Mouse (Mus musculus): ENCODE measurements at regions not wholly inside any gene's neighbourhood (a gene's known extent, or its start where the extent isn't known, plus 50 kb on each side); places are given as distances from the start of the nearest gene placed in this dataset.

DNA sequence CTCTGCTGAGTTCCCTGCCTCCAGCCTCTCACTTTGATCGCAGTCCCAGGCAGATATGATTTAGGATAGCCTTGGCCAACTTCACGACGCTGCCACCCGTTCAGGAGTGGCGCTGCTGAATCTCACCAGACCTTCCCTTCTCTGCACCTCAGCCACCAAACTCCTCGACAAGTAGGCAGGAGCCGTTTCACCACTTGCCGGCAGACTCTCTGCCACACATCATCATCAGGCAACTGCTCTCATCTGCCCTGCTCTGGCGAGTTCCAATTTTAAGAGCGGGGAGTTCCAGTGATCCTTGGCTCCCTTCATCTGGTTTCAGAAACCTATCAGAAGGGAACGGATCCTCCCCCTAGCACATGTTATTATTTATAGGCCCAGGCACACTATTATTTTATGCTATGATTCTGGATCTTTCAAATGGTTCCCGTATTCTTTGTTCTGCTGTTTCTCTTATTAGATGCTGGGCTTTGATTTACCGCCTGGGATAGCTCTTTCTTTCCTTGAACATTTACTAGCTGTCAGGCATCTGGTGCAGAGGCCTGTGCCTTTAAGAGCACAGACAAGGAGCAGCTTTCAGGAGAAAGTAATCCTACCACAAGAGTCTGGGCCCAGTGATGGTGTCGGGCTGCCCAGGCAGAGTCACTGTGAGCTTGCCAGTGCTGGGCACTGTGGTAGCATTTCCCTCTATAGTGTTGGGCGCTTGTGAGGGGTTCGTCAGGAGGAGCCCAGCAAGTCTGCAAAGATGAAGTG lies 722.3 kb downstream of the Vrk1 start:
- TF ChIP-seq ZC3H11A (IDR thresholded peaks at IDR 0.05; ENCODE audit: borderline replicate concordance, low read depth, low read length), result no peak
- H3K9ac ChIP-seq (ENCODE audit: insufficient read depth, low read depth, low read length, poor library complexity, severe bottlenecking), result no peak overlapping the region

DNA sequence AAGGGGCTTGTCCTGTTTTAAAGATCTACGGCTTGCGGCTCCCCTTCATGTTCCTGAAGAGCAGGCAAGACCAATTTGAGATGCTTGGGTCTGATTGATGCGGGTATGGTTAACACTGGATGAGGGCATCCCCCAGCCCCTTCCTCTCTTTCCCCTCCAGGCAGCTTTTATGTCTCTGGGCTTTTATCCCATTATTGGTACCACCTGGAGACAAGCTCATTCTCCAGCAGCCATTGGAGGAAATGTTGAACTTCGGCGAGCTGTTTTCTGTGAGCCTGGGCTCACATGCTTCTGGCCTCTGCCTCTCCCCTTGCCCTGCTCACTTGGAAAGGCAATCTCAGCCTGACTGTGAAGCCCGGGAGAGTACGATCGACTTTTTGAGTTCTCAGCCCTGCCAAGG lies 738.7 kb downstream of the Vrk1 start:
- Histone ChIP-seq H3K9me3 (ENCODE audit: control insufficient read depth, insufficient read depth, low read depth, low read length) (no peaks in the 10 kb centered on the region), H3K27ac (ENCODE audit: insufficient read depth, low read depth, low read length, poor library complexity, severe bottlenecking) (no peak overlapping the region), H3K9ac (ENCODE audit: insufficient read depth, low read depth, low read length, poor library complexity, severe bottlenecking) (no peak overlapping the region), H3K4me3 (ENCODE audit: insufficient read depth in 1 of 2, low read depth in 1 of 2, low read length in 2 of 2, poor library complexity in 1 of 2, severe bottlenecking in 1 of 2) (no peak overlapping the region), H3K36me3 (ENCODE audit: control insufficient read depth, insufficient read depth, low read length, poor library complexity, severe bottlenecking) (no peaks in the 10 kb centered on the region), H3K4me1 (ENCODE audit: control insufficient read depth in 2 of 2, insufficient read depth in 2 of 2, low read length in 2 of 2, poor library complexity in 1 of 2) (no peaks in the 10 kb centered on the region)
- in situ Hi-C loops (cut with MboI; ENCODE audit: low sequenced_read_pairs in 2 of 2, unreplicated experiment in 2 of 2), result no loop called here
- TF ChIP-seq ZC3H11A (IDR thresholded peaks at IDR 0.05; ENCODE audit: borderline replicate concordance, low read depth, low read length) (no peak), MAFK (IDR thresholded peaks at IDR 0.05; ENCODE audit: insufficient read depth, low read depth, low read length) (no peak), HCFC1 (IDR thresholded peaks at IDR 0.05; ENCODE audit: borderline replicate concordance, insufficient read depth, low read length) (no peak), ZNF384 (IDR thresholded peaks at IDR 0.05; ENCODE audit: low read depth, low read length) (no peak), CHD2 (IDR thresholded peaks at IDR 0.05; ENCODE audit: low read depth, low read length) (no peak)
- DNase-seq (ENCODE audit: low read depth, low spot score), result no peak

More for the DNA sequence above, 722.3 kb downstream of the Vrk1 start:
- no peak overlapping the region for H3K4me3 ChIP-seq (ENCODE audit: insufficient read depth in 1 of 2, low read depth in 1 of 2, low read length in 2 of 2, poor library complexity in 1 of 2, severe bottlenecking in 1 of 2)
- no peaks in the 10 kb centered on the region for H3K4me1 ChIP-seq (ENCODE audit: control insufficient read depth in 2 of 2, insufficient read depth in 2 of 2, low read length in 2 of 2, poor library complexity in 1 of 2)
- DNase-seq (ENCODE audit: low read depth, low spot score), result no peak
- no peak overlapping the region for H3K27ac ChIP-seq (ENCODE audit: insufficient read depth, low read depth, low read length, poor library complexity, severe bottlenecking)
- in situ Hi-C loops (cut with MboI; ENCODE audit: low sequenced_read_pairs in 2 of 2, unreplicated experiment in 2 of 2), result no loop called here
- no peaks in the 10 kb centered on the region for H3K9me3 ChIP-seq (ENCODE audit: control insufficient read depth, insufficient read depth, low read depth, low read length)
- no peaks in the 10 kb centered on the region for H3K36me3 ChIP-seq (ENCODE audit: control insufficient read depth, insufficient read depth, low read length, poor library complexity, severe bottlenecking)

- Histone ChIP-seq H3K4me1 (ENCODE audit: control insufficient read depth in 2 of 2, insufficient read depth in 2 of 2, low read length in 2 of 2, poor library complexity in 1 of 2) (no peaks in the 10 kb centered on the region), H3K4me3 (ENCODE audit: insufficient read depth in 1 of 2, low read depth in 1 of 2, low read length in 2 of 2, poor library complexity in 1 of 2, severe bottlenecking in 1 of 2) (no peak overlapping the region), H3K27ac (ENCODE audit: insufficient read depth, low read depth, low read length, poor library complexity, severe bottlenecking) (no peak overlapping the region), H3K36me3 (ENCODE audit: control insufficient read depth, insufficient read depth, low read length, poor library complexity, severe bottlenecking) (no peaks in the 10 kb centered on the region), H3K9ac (ENCODE audit: insufficient read depth, low read depth, low read length, poor library complexity, severe bottlenecking) (no peak overlapping the region), H3K9me3 (ENCODE audit: control insufficient read depth, insufficient read depth, low read depth, low read length) (no peaks in the 10 kb centered on the region)
- in situ Hi-C loops (cut with MboI; ENCODE audit: low sequenced_read_pairs in 2 of 2, unreplicated experiment in 2 of 2), result no loop called here
- DNase-seq (ENCODE audit: low read depth, low spot score), result no peak
- peak; percentile 92 for TF ChIP-seq MAFK (IDR thresholded peaks at IDR 0.05; ENCODE audit: insufficient read depth, low read depth, low read length)
- no peak for TF ChIP-seq HCFC1 (IDR thresholded peaks at IDR 0.05; ENCODE audit: borderline replicate concordance, insufficient read depth, low read length)
Observed at GRCm38 (mm10) chr12:106763552-106763951, 724.9 kb upstream of the 3110018I06Rik start.

DNA sequence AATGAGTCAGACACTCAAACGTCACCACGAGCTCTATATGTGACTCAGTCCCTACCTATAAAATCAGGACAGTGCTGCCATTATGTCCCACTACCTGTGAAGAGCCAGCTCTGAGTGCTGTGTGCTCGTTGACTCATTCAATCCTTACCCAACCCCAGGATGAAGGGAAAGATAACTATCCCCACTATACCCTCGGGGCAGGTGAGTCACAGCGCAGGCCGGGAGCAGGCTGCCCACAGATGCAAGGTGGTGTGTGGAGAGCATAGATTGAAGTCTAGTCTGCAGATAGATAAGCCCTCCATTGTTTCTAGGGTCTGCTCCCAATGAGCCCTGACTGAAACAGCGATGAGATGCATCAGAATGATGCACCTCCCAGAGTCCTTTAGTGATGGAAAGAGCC lies 723.9 kb upstream of the 3110018I06Rik start:
- Histone ChIP-seq H3K27ac (ENCODE audit: insufficient read depth, low read depth, low read length, poor library complexity, severe bottlenecking) (no peak overlapping the region), H3K9me3 (ENCODE audit: control insufficient read depth, insufficient read depth, low read depth, low read length) (no peaks in the 10 kb centered on the region), H3K9ac (ENCODE audit: insufficient read depth, low read depth, low read length, poor library complexity, severe bottlenecking) (no peak overlapping the region), H3K4me1 (ENCODE audit: control insufficient read depth in 2 of 2, insufficient read depth in 2 of 2, low read length in 2 of 2, poor library complexity in 1 of 2) (no peaks in the 10 kb centered on the region), H3K4me3 (ENCODE audit: insufficient read depth in 1 of 2, low read depth in 1 of 2, low read length in 2 of 2, poor library complexity in 1 of 2, severe bottlenecking in 1 of 2) (no peak overlapping the region), H3K36me3 (ENCODE audit: control insufficient read depth, insufficient read depth, low read length, poor library complexity, severe bottlenecking) (no peaks in the 10 kb centered on the region)
- in situ Hi-C loops (cut with MboI; ENCODE audit: low sequenced_read_pairs in 2 of 2, unreplicated experiment in 2 of 2), result no loop called here
- TF ChIP-seq MAFK (IDR thresholded peaks at IDR 0.05; ENCODE audit: insufficient read depth, low read depth, low read length) (no peak), ZNF384 (IDR thresholded peaks at IDR 0.05; ENCODE audit: low read depth, low read length) (no peak), ZC3H11A (IDR thresholded peaks at IDR 0.05; ENCODE audit: borderline replicate concordance, low read depth, low read length) (no peak)
- DNase-seq (ENCODE audit: low read depth, low spot score), result no peak

- in situ Hi-C loops (cut with MboI; ENCODE audit: low sequenced_read_pairs in 2 of 2, unreplicated experiment in 2 of 2), result no loop called here
- Histone ChIP-seq H3K36me3 (ENCODE audit: control insufficient read depth, insufficient read depth, low read length, poor library complexity, severe bottlenecking) (no peaks in the 10 kb centered on the region), H3K27ac (ENCODE audit: insufficient read depth, low read depth, low read length, poor library complexity, severe bottlenecking) (no peak overlapping the region), H3K4me1 (ENCODE audit: control insufficient read depth in 2 of 2, insufficient read depth in 2 of 2, low read length in 2 of 2, poor library complexity in 1 of 2) (no peaks in the 10 kb centered on the region), H3K4me3 (ENCODE audit: insufficient read depth in 1 of 2, low read depth in 1 of 2, low read length in 2 of 2, poor library complexity in 1 of 2, severe bottlenecking in 1 of 2) (no peak overlapping the region), H3K9ac (ENCODE audit: insufficient read depth, low read depth, low read length, poor library complexity, severe bottlenecking) (no peak overlapping the region), H3K9me3 (ENCODE audit: control insufficient read depth, insufficient read depth, low read depth, low read length) (no peaks in the 10 kb centered on the region)
- TF ChIP-seq CHD2 (IDR thresholded peaks at IDR 0.05; ENCODE audit: low read depth, low read length) (no peak), HCFC1 (IDR thresholded peaks at IDR 0.05; ENCODE audit: borderline replicate concordance, insufficient read depth, low read length) (no peak), ZC3H11A (IDR thresholded peaks at IDR 0.05; ENCODE audit: borderline replicate concordance, low read depth, low read length) (no peak), ZNF384 (IDR thresholded peaks at IDR 0.05; ENCODE audit: low read depth, low read length) (no peak), MAFK (IDR thresholded peaks at IDR 0.05; ENCODE audit: insufficient read depth, low read depth, low read length) (no peak)
- DNase-seq (ENCODE audit: low read depth, low spot score), result no peak
Observed at GRCm38 (mm10) chr12:106773536-106773935, 714.9 kb upstream of the 3110018I06Rik start.

Measured in ES-E14 (cell line).